Mouse (Mus musculus) intestine, embryonic 14.5 days (tissue): Measurements from ENCODE around the gene Popdc3. TPM values are rescaled to one million over a fixed set of nuclear protein-coding genes. Genes with fewer than 3 reads are reported as not detected.

Experiments used
- ATAC-seq: fragments of 200-750 bp; cut with Nextera tagmentation; replicated peaks from 2 replicates; pipeline ENCODE4 v1.8.0; 2017; ENCODE audit warnings: low read depth, moderate number of reproducible peaks, moderate TSS enrichment, moderate library complexity; ENCODE audit not compliant: low FRiP score, low TSS enrichment
- DNase-seq: peaks from one replicate; pipeline ENCODE4 v3.0.0-alpha.2; 2018; ENCODE audit warnings: low spot score
- H3K27ac ChIP-seq: fragments of 300-500 bp; sonication (generic); 2 replicates; pipeline ENCODE4 v1.5.1; 2014; ENCODE audit warnings: low read depth, mild to moderate bottlenecking, control low read depth
- H3K27me3 ChIP-seq: fragments of 300-500 bp; sonication (generic); replicated peaks from 2 replicates; pipeline ENCODE4 v1.6.1; 2014; ENCODE audit warnings: low read length, control low read depth; ENCODE audit not compliant: control insufficient read depth, insufficient read depth
- H3K36me3 ChIP-seq: fragments of 300-500 bp; sonication (generic); 2 replicates; pipeline ENCODE4 v1.6.1; 2014; ENCODE audit warnings: low read length, control low read depth; ENCODE audit not compliant: control insufficient read depth, insufficient read depth
- H3K4me1 ChIP-seq: fragments of 300-500 bp; sonication (generic); replicated peaks from 2 replicates; pipeline ENCODE4 v1.6.1; 2014; ENCODE audit warnings: low read length, control low read depth, mixed read lengths; ENCODE audit not compliant: control insufficient read depth, insufficient read depth
- H3K4me2 ChIP-seq: fragments of 300-500 bp; sonication (generic); 2 replicates; pipeline ENCODE4 v1.6.1; 2014; ENCODE audit warnings: low read length
- H3K4me3 ChIP-seq: fragments of 300-500 bp; sonication (generic); 2 replicates; pipeline ENCODE4 v1.5.1; 2014; ENCODE audit warnings: low read depth, low read length, control low read depth, mixed read lengths
- H3K9ac ChIP-seq: fragments of 300-500 bp; sonication (generic); 2 replicates; pipeline ENCODE4 v1.6.1; 2014; ENCODE audit warnings: mild to moderate bottlenecking, low read length
- H3K9me3 ChIP-seq: fragments of 300-500 bp; sonication (generic); 2 replicates; pipeline ENCODE4 v1.6.1; 2016; ENCODE audit warnings: low read length, control low read depth; ENCODE audit not compliant: control insufficient read depth
- WGBS: fragments of 180-500 bp; shearing (Covaris S2); extraction: QIAGEN DNeasy Blood & Tissue Kit; methylation state at CpG from one replicate; pipeline ENCODE4 v1.1.7; 2014; 5-methylcytosine and 5-hydroxymethylcytosine counted together
- polyA plus RNA-seq: library from polyadenylated mRNA; unstranded; fragments of >200 nt; fragmentation: Nextera tagmentation; extraction: Ambion mirVana; gene quantifications from 2 replicates; pipeline ENCODE4 v1.2.1, GENCODE M21; 2014

The Popdc3 gene
- polyA plus RNA-seq, 1 experiment from 2014 or later: 0.51 TPM

GRCm38 (mm10) chr10:45305173-45305572 lies 127.3 kb downstream of the Popdc3 start:
- H3K4me3 ChIP-seq: no peak overlapping the region
- H3K9ac ChIP-seq: no peak overlapping the region
- ATAC-seq (no peak), DNase-seq (no peak)
- H3K36me3 ChIP-seq: no peaks in the 10 kb centered on the region
- H3K27ac ChIP-seq: no peak overlapping the region
- H3K27me3 ChIP-seq: no peaks in the 10 kb centered on the region
- H3K9me3 ChIP-seq: no peaks in the 10 kb centered on the region
- WGBS: 89% methylated on average over 5 of the region's 5 CpGs
- H3K4me1 ChIP-seq: no peaks in the 10 kb centered on the region
- no peak overlapping the region for H3K4me2 ChIP-seq

- Histone ChIP-seq H3K4me3 (no peak overlapping the region), H3K9me3 (no peaks in the 10 kb centered on the region), H3K27me3 (no peaks in the 10 kb centered on the region), H3K9ac (no peak overlapping the region), H3K27ac (no peak overlapping the region), H3K4me1 (no peaks in the 10 kb centered on the region), H3K36me3 (no peaks in the 10 kb centered on the region), H3K4me2 (no peak overlapping the region)
- ATAC-seq (no peak), DNase-seq (no peak)
- 74% methylated on average over 5 of the region's 5 CpGs for WGBS
Measured at GRCm38 (mm10) chr10:45311129-45311528, 133.2 kb downstream of the Popdc3 start.

- H3K27ac ChIP-seq: no peak overlapping the region
- H3K36me3 ChIP-seq: no peaks in the 10 kb centered on the region
- H3K4me1 ChIP-seq: no peaks in the 10 kb centered on the region
- H3K4me3 ChIP-seq: no peak overlapping the region
- H3K27me3 ChIP-seq: no peaks in the 10 kb centered on the region
- DNase-seq (no peak), ATAC-seq (no peak)
- no peaks in the 10 kb centered on the region for H3K9me3 ChIP-seq
- 70% methylated on average over 7 of the region's 7 CpGs for WGBS
- H3K4me2 ChIP-seq: no peak overlapping the region
- no peak overlapping the region for H3K9ac ChIP-seq
Measured at GRCm38 (mm10) chr10:45311624-45312023, 133.7 kb downstream of the Popdc3 start.

GRCm38 (mm10) chr10:45314865-45315264 lies 137.0 kb downstream of the Popdc3 start:
- ATAC-seq (no peak), DNase-seq (no peak)
- Histone ChIP-seq H3K4me1 (no peaks in the 10 kb centered on the region), H3K9ac (no peak overlapping the region), H3K4me3 (no peak overlapping the region), H3K27ac (no peak overlapping the region), H3K9me3 (0 out of 2 replicates have a peak, but pooled peaks cover 3% of the 10 kb centered on the region), H3K4me2 (no peak overlapping the region), H3K27me3 (no peaks in the 10 kb centered on the region), H3K36me3 (no peaks in the 10 kb centered on the region)
- 85% methylated on average over 16 of the region's 16 CpGs for WGBS

- ATAC-seq (no peak), DNase-seq (no peak)
- Histone ChIP-seq H3K4me2 (no peak overlapping the region), H3K9ac (no peak overlapping the region), H3K36me3 (no peaks in the 10 kb centered on the region), H3K27me3 (no peaks in the 10 kb centered on the region), H3K9me3 (0 out of 2 replicates have a peak, but pooled peaks cover 3% of the 10 kb centered on the region), H3K4me1 (no peaks in the 10 kb centered on the region), H3K4me3 (no peak overlapping the region), H3K27ac (no peak overlapping the region)
- WGBS: 84% methylated on average over 5 of the region's 5 CpGs
Measured at GRCm38 (mm10) chr10:45318922-45319321, 141.0 kb downstream of the Popdc3 start.

- H3K27me3 ChIP-seq: no peaks in the 10 kb centered on the region
- no peak overlapping the region for H3K4me2 ChIP-seq
- DNase-seq (no peak), ATAC-seq (no peak)
- H3K4me1 ChIP-seq: no peaks in the 10 kb centered on the region
- no peak overlapping the region for H3K9ac ChIP-seq
- no peaks in the 10 kb centered on the region for H3K36me3 ChIP-seq
- 87% methylated on average over 3 of the region's 3 CpGs for WGBS
- H3K9me3 ChIP-seq: 0 out of 2 replicates have a peak, but pooled peaks cover 3% of the 10 kb centered on the region
- no peak overlapping the region for H3K27ac ChIP-seq
- H3K4me3 ChIP-seq: no peak overlapping the region
Measured at GRCm38 (mm10) chr10:45320296-45320695, 142.4 kb downstream of the Popdc3 start.

- H3K4me1 ChIP-seq: no peaks in the 10 kb centered on the region
- 71% methylated on average over 1 of the region's 1 CpGs for WGBS
- no peak for ATAC-seq
- DNase-seq: no peak
- H3K9me3 ChIP-seq: no peaks in the 10 kb centered on the region
- no peaks in the 10 kb centered on the region for H3K36me3 ChIP-seq
- H3K4me3 ChIP-seq: no peak overlapping the region
- no peak overlapping the region for H3K9ac ChIP-seq
- no peak overlapping the region for H3K4me2 ChIP-seq
- H3K27ac ChIP-seq: no peak overlapping the region
- H3K27me3 ChIP-seq: no peaks in the 10 kb centered on the region
Measured at GRCm38 (mm10) chr10:45324159-45324558, 146.3 kb downstream of the Popdc3 start.

- H3K9ac ChIP-seq: no peak overlapping the region
- no peaks in the 10 kb centered on the region for H3K27me3 ChIP-seq
- no peaks in the 10 kb centered on the region for H3K9me3 ChIP-seq
- WGBS: 67% methylated on average over 7 of the region's 7 CpGs
- no peak for DNase-seq
- H3K4me1 ChIP-seq: no peaks in the 10 kb centered on the region
- no peak for ATAC-seq
- no peak overlapping the region for H3K4me3 ChIP-seq
- H3K4me2 ChIP-seq: no peak overlapping the region
- H3K27ac ChIP-seq: no peak overlapping the region
- no peaks in the 10 kb centered on the region for H3K36me3 ChIP-seq
Measured at GRCm38 (mm10) chr10:45328196-45329000, 150.5 kb downstream of the Popdc3 start.

GRCm38 (mm10) chr10:45334925-45335324 lies 157.0 kb downstream of the Popdc3 start:
- 25% methylated on average over 7 of the region's 7 CpGs for WGBS
- Histone ChIP-seq H3K9me3 (no peaks in the 10 kb centered on the region), H3K4me1 (no peaks in the 10 kb centered on the region), H3K9ac (no peak overlapping the region), H3K4me3 (peak overlapping the region; percentile 54), H3K4me2 (peak overlapping the region; percentile 87), H3K27me3 (peaks cover 30% of the 10 kb centered on the region), H3K27ac (no peak overlapping the region), H3K36me3 (no peaks in the 10 kb centered on the region)
- ATAC-seq: peak; percentile 44; the same call in 1 of the 2 replicates
- DNase-seq: no peak
